Mouse (Mus musculus): Measurements from ENCODE around the gene Meaf6. TPM values are rescaled to one million over a fixed set of nuclear protein-coding genes. Genes with fewer than 3 reads are reported as not detected.

Meaf6 gene
- total RNA-seq, 4 experiments from 2014 or later = 13.3 to 20.8 (median 19.9) TPM

GRCm38 (mm10) chr4:125116090-125116861 lies 31.3 kb downstream of the Meaf6 start:
- no peak for DNase-seq (ENCODE audit: low spot score)

GRCm38 (mm10) chr4:125116929-125117328 lies 32.0 kb downstream of the Meaf6 start:
- no peak for DNase-seq (ENCODE audit: low spot score)

- DNase-seq (ENCODE audit: low spot score) = no peak
Observed at GRCm38 (mm10) chr4:125117902-125118320, 33.0 kb downstream of the Meaf6 start.

GRCm38 (mm10) chr4:125119070-125119469 lies 34.1 kb downstream of the Meaf6 start:
- no peak for DNase-seq (ENCODE audit: low spot score)

GRCm38 (mm10) chr4:125119721-125120120 lies 34.8 kb downstream of the Meaf6 start:
- no peak for DNase-seq (ENCODE audit: low spot score)

DNA sequence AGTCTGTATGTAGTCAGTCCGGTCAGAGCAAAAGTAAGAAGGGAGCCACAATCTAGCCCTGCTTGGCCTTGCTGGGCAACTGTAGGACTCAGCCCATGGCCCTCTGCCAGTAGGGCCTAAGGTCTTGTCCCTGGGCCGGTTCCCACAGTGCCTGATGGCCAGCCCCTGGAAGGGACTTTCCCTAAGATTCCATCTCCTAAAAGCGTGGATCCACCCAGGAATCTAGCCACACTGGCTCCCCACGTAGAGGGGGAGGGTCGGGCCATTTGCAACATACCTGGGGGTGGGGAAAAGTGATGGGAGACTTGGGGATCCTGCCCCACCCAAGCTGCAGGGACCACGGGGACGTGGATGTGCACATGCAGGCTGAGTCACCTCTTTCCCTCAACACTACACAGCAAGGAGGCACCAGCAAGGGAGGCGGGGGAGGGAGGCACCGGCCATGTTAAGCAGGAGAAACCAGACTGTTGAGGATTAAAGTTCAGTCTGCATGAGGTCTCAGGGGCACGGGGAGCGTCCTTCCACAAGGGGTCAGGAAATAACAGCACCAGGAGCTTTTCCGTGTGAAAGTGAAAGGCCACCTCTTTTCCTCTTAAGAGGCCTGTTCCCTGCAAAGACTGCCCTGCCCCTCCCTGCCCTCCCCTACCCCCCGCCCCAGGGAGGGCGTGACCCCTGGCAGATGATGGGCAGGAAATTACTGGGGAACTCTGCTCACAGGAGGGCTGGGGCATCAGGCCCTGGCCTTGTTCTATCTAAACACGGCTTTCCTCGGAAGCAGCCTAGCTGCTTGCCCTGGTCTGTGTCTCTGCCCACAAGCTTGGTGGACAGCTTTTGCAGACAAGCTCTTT lies 37.7 kb downstream of the Meaf6 start:
- no peak for DNase-seq (ENCODE audit: low spot score)

DNA sequence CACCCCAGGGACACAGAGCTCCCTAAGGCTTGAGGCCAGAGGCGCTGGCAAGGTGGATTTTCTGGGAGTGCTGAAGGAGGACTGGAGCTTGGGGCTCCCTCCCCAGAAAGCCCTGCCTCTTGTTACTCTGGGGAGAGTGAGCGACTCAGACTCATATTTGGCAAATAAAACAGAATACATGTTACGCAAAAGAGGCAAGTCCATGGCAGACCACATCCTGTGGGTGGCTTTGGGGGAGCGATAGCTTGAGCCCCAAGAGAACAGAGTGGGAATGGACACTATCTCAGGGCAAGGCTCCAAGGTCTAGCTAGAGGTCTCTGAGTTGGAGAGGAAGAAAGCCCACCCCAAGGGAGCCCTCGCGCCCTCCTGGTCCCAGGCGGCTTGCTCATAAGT lies 38.3 kb downstream of the Meaf6 start:
- DNase-seq (ENCODE audit: low spot score) = peak; percentile 68

GRCm38 (mm10) chr4:125124424-125125209 lies 39.7 kb downstream of the Meaf6 start:
- no peak for DNase-seq (ENCODE audit: low spot score)

DNA sequence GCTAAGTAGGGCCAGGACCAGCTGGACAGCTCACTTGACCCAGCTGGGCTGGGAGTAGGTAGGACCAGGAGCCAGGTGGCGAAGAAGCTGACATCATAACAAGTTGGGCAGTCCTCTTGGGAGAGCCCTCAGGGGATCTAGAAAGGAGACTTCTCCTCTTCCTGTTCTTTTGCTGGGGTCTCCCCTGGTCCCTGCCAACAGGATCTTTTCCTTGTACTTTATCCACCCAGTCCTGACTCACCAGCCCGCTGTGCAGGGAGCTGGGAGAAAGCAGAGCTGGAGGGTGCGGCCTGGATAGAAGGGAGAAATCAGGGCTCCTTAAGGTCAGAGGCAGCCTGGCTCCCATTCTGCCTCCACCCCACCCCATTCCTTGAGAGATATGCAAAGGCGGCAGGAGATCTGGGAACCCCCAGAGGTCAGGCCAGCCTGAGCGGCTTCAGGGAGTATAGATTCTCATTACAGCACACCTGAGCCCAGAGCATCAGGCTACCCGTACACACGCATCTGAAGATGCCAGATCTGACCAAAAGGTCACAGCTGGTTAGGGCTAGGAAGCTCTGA lies 40.5 kb downstream of the Meaf6 start:
- DNase-seq (ENCODE audit: low spot score) = no peak

DNA sequence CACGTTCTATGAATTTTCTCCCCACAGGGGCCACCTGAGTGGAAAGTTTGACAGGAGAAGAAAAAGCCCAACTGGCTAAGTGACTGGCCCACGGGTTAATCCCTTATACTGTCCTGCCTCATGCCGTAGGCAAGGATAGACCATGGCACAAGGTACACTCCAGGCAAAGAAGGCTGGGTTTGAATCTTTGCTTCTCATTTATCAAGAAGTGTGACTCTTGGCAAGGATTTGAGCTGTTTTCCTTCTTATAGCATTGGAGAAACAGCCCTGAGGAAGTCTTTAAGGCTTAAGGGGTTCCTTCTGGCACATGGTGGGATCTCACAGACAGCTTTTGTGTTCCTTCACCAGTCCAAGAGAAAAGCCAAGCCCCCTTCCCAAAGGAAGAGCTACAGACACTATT lies 41.3 kb downstream of the Meaf6 start:
- no peak for DNase-seq (ENCODE audit: low spot score)

DNA sequence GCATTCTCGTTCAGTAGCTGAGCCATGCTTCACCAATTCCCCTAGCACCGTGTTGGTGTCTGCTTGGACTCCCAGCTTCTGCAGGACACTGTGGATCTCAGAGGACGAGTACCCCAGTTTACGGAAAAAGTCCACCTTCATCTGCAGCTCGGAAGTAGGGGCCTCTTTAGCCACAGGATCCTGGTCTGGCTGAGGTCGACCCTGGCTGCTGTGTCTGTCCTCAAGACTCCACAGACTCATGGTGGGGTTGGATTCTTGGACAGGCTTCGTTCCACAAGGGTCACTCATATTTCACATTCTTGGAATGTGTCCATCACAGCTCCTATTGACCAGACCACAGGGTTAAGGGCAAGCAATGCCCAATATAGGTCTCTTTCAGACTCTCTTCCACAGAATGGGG lies 41.8 kb downstream of the Meaf6 start:
- no peak for DNase-seq (ENCODE audit: low spot score)

DNA sequence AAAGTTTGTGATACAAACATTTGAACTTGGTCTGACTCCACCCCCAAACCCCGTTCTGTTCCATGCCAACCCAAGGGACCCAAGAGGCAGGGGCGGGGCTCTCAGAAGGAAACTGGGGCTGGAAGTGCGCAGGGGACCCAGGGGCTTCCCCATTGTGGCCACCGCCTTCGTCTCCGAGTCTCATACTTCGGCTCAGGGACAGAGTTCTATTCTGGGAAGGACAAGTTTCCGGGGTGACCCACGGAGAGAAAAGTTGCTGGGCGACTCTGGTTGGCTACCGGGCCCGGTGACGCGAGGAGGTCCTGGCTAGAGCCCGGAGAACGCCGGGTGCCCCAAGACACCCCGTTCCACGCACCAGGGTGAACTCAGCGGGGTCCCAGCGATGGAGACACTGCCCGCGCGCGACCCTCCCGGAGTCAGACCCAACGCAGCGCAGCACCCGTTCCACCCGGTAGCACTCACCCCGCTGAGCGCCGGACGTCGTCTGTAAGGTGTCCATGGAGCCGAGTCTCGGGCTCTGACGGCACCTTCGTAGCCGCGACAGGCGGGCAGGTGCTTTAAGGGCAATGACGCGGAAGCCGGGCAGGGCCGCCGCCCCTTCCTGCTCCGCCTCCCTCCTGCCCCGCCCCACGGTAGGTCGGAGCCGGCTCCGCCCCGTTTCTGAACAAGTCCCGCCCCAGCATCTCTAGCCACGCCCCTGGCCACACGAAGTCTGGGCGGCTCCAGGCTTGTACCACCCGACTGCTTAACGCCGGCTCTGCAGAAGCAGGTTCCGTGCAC lies 42.6 kb downstream of the Meaf6 start, which contains the start of gene Zc3h12a:
Zc3h12a (minus strand) TSS at position 536 of the 780 bp plus-strand sequence.
- DNase-seq (ENCODE audit: low spot score) = peak; percentile 88

GRCm38 (mm10) chr4:125131493-125131892 lies 46.6 kb downstream of the Meaf6 start:
- no peak for DNase-seq (ENCODE audit: low spot score)

DNA sequence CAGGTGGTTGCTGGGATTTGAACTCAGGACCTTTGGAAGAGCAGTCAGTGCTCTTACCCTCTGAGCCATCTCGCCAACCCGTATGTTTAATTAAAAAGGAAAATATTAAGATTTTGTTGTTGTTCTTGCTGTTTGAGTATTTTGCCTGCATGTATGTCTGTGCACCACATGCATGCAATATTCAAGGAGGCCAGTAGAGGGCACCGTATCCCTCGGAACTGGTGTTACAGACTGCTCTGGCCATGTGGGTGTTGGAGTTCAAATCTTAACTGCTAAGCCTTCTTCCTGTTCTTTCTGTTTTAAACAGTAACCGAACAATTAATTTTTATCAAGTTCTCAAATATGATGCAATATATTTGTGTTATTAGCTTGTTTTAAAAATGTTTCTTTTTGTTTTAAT lies 47.5 kb downstream of the Meaf6 start:
- no peak for DNase-seq (ENCODE audit: low spot score)

GRCm38 (mm10) chr4:125134192-125134591 lies 49.3 kb downstream of the Meaf6 start:
- no peak for DNase-seq (ENCODE audit: low spot score)

- no peak for DNase-seq (ENCODE audit: low spot score)
Observed at GRCm38 (mm10) chr4:125134631-125135030, 49.7 kb downstream of the Meaf6 start.

GRCm38 (mm10) chr4:125135076-125135855 lies 50.3 kb downstream of the Meaf6 start:
- no peak for DNase-seq (ENCODE audit: low spot score)

DNA sequence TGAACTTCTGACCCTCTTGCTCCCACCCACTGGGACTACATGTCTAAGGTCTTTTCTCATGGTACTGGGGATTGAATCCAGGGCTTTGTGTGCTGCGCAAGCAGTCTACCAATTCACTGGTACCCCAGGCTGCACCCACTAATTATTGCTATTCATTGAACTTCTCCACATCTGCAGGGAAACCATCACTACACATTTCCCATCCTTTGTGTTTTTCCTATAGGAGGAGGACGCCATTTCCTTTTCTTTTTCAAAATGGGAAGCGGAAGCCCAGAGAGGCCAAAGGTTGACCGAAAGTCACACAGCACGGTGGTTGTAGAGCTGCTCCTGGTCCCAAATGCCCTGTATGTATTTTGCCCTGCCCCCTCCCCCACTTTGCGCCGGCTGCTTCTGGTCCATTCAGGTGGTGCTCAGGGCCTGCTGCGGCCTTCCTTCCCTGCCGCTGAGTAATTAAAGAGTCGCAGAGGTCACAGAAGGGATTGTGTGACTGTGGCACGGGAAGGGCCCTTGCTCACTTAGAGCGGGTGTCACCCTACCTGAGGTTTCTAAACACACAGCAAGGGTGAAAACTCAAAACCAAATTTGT lies 51.5 kb downstream of the Meaf6 start:
- no peak for DNase-seq (ENCODE audit: low spot score)

DNA sequence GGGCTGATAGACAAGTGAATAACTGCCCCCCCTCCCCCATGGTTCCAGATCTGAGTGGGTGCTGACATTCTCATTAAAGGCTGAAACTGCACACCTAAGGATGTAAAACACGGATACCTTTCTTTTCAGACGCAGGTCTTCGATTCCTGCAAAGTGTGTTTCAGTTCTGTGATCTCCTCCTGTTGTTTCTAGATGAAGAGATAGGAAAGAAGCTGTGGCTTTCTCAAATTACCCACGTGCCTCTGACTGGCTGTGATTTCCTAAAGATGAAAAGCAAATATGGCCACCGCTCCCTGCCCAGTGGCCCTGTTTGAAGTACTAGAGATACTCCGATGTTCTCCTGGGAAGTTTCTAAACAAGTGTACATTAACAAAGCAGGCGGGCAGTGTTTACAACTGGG lies 53.4 kb downstream of the Meaf6 start:
- no peak for DNase-seq (ENCODE audit: low spot score)

DNA sequence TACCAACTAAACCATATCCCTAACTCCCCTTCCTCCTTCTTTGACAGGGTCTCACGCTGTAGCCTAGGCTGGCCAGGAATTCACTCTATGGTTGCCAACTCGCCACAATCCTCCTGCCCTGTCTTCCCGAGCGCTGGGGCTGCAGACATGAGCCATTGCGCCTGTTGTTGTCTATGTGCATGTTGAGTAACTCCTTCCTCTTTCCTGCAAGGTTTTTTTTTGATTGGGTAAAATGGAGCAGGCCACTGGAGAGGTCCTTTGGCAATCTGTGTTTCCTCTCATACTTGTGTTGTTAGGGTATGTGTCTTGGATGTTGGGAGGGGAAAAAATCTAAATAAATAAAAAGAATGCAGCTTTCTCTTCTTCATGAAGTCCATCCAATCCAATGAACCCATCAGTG lies 59.3 kb downstream of the Meaf6 start:
- DNase-seq (ENCODE audit: low spot score) = no peak

All from heart, adult 8-10 months (tissue).